Mouse (Mus musculus) small intestine, adult 2 months (tissue): ENCODE results near the gene Gabrd. TPM values are rescaled to one million over a fixed set of nuclear protein-coding genes. Genes with fewer than 3 reads are reported as not detected.
A peak's percentile ranks its signal among the peaks of the same experiment; 100 is the strongest.

Experiments used
- H3K27ac ChIP-seq: fragments of 200-500 bp; 2 replicates; pipeline ENCODE4 v1.5.1; 2012; ENCODE audit warnings: low read depth, low read length, control low read depth, inconsistent platforms; ENCODE audit not compliant: insufficient read depth
- H3K27me3 ChIP-seq: fragments of 200-500 bp; 2 replicates; pipeline ENCODE4 v1.6.1; 2012; ENCODE audit warnings: mild to moderate bottlenecking, moderate library complexity, low read length, inconsistent platforms; ENCODE audit not compliant: control insufficient read depth, insufficient read depth
- H3K36me3 ChIP-seq: fragments of 200-500 bp; 2 replicates; pipeline ENCODE4 v1.6.1; 2012; ENCODE audit warnings: mild to moderate bottlenecking, low read length, control low read depth, inconsistent platforms; ENCODE audit not compliant: control insufficient read depth, insufficient read depth
- H3K4me1 ChIP-seq: fragments of 200-500 bp; 2 replicates; pipeline ENCODE4 v1.6.1; 2012; ENCODE audit warnings: low read length, inconsistent platforms, mixed read lengths; ENCODE audit not compliant: control insufficient read depth, insufficient read depth, insufficient read length
- H3K4me3 ChIP-seq: fragments of 200-500 bp; 2 replicates; pipeline ENCODE4 v1.5.1; 2012; ENCODE audit warnings: low read depth, mild to moderate bottlenecking, control low read depth, inconsistent platforms, low read length, moderate library complexity
- CTCF ChIP-seq: fragments of 200-500 bp; IDR thresholded peaks from 2 replicates; pipeline ENCODE4 v1.5.1; 2012; ENCODE audit warnings: low read depth, mild to moderate bottlenecking, control low read depth, inconsistent platforms, low read length, moderate library complexity, mixed read lengths; ENCODE audit not compliant: insufficient replicate concordance, insufficient read length; ENCODE audit errors: extremely low read depth
- POLR2A ChIP-seq: fragments of 200-500 bp; IDR thresholded peaks from 2 replicates; pipeline ENCODE4 v1.6.1; 2012; ENCODE audit warnings: low read depth, mild to moderate bottlenecking, control low read depth, inconsistent platforms, low read length, moderate library complexity
- WGBS: fragments of 180-500 bp; shearing (Covaris S2); methylation state at CpG from one replicate; pipeline ENCODE4 v1.1.7; 2018; 5-methylcytosine and 5-hydroxymethylcytosine counted together
- polyA plus RNA-seq: library from polyadenylated mRNA; depleted of rRNA; stranded (reverse); fragments of >200 nt; gene quantifications from 2 replicates; pipeline ENCODE4 v1.2.3, GENCODE M21; 2012

Gabrd gene
- polyA plus RNA-seq, 1 experiment = 1.3 TPM

DNA sequence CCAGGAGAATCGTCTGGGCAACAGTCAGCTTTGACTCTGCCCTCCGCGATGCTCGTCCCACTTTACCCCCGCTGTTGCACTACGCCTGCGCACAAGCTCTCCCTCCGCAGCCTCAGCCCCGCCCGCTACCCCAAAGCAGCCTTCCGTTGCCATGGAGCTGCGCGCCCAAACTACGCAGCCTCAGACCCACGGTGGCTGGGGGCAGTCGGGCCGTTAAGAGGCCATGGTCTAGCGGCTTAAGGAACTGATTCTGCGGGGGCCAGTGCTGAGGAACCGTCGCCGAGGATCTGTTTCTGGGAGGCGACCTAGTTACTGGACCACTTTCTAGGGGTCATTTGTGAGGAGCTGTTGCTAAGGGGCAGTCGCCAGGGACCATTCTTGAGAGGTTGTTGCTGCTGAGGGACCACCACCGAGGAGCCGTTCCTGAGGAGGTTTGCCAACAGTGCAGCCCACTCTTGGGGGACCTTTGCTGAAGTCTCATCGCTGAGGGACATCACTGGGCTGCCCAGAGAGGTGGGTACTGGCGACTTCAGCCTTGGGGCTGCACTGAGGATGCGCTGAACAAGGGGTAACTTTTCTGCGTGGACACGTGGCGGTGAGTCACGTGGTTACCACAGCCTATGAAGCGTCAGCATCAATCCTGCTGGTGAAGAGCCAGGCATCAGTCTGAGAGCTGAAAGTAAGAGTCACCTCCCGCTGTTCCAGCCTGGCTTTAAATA is 11.3 kb upstream of the Gabrd start, which contains the start of gene Cfap74:
Cfap74 (plus strand) TSS at position 133 of the 719 bp plus-strand sequence.
- H3K4me1 ChIP-seq = peaks cover 6% of the 10 kb centered on the region
- no peaks in the 10 kb centered on the region for H3K36me3 ChIP-seq
- TF ChIP-seq CTCF = no peak
- no peak for TF ChIP-seq POLR2A
- 4% methylated on average over 35 of the region's 35 CpGs for WGBS
- H3K4me3 ChIP-seq = peak within 1 kb of the TSS; percentile 54
- H3K27me3 ChIP-seq = no peaks in the 10 kb centered on the region
- no peak within 1 kb of the TSS for H3K27ac ChIP-seq

DNA sequence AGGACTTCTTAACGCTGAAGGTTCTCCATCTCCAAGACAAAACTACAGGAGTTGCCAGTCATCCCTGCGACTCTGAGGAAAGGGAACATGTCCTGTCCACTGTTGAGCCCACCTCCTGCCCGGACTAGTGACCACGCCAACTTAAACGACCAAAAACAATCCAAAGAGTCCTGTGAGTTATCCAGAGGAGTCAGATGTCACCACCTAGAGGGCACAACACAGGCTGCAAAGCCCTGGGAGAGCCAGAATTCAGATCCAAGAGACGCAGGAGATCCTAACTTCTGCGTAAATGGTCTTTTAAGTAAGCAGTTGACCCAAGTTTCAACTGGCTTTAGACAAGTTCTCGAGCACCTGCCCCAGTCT is 10.8 kb upstream of the Gabrd start:
- TF ChIP-seq POLR2A (no peak), CTCF (peak; percentile 23; the same call in 1 of the 2 replicates)
- WGBS = 11% methylated on average over 8 of the region's 8 CpGs
- Histone ChIP-seq H3K36me3 (no peaks in the 10 kb centered on the region), H3K27me3 (no peaks in the 10 kb centered on the region), H3K27ac (no peak overlapping the region), H3K4me3 (peak overlapping the region; percentile 54), H3K4me1 (peaks cover 6% of the 10 kb centered on the region)

DNA sequence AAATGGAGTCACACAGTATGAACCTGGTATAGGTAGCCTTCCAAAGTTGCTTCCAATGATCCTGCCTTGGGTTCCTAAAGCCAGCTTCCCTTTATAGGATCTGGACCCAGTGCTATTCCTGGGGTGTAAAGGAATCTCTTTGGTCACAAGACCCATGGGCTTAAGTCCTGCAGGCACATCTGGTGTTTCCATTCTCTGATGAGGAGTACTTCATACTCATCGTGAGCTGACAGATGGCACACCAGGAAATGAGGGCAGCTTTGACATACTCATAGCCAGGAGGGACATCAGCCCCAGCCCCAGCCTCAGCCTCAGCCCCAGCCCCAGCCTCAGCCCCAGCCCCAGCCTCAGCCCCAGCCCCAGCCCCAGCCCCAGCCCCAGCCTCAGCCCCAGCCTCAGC is 4.6 kb upstream of the Gabrd start:
- no peak overlapping the region for H3K4me3 ChIP-seq
- H3K36me3 ChIP-seq = no peaks in the 10 kb centered on the region
- no peaks in the 10 kb centered on the region for H3K27me3 ChIP-seq
- no peak overlapping the region for H3K27ac ChIP-seq
- H3K4me1 ChIP-seq = peaks cover 6% of the 10 kb centered on the region
- no peak for TF ChIP-seq POLR2A
- TF ChIP-seq CTCF = no peak
- WGBS = 79% methylated on average over 1 of the region's 1 CpGs

DNA sequence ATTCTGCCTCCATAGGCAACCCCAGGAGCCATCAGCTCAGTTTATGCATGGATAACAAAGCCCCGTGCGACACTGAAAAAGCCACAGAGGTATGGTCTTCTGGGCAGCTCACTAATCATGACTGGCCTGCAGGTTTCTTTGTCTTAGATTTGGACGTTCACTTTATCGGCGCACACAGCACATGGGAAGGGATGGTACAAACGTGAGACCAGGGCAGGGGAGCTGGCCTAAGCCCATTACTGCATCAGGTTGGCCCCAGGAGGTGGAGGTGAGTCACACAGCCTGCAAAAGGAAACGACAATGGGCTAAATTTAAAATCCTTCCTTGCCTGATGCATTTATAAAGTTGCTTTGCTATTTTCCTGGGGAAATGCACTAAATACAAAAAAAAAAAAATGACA is 3.2 kb upstream of the Gabrd start:
- Histone ChIP-seq H3K4me1 (peaks cover 6% of the 10 kb centered on the region), H3K27ac (no peak overlapping the region), H3K4me3 (no peak overlapping the region), H3K36me3 (no peaks in the 10 kb centered on the region), H3K27me3 (0 out of 2 replicates have a peak, but pooled peaks cover 3% of the 10 kb centered on the region)
- WGBS = 71% methylated on average over 7 of the region's 7 CpGs
- TF ChIP-seq POLR2A = no peak

DNA sequence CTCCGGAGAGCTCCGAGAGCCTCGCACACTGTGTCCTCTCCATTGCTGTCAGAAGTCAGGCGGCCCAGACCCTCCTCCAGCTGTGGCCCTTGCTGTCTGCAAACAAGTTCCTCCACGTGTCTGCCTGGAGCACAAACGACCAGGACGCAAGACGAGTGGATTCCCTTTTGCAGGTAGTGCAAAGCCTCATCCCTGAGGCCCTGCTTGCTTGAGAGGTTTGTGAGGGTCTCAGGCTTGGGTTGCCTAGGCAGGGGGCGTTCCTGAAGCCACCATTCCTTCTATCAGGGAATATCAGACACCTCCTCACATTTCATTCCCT is 269 bp upstream of the Gabrd start:
- H3K27ac ChIP-seq = no peak overlapping the region
- peak overlapping the region; percentile 40 for H3K4me3 ChIP-seq
- H3K36me3 ChIP-seq = no peaks in the 10 kb centered on the region
- TF ChIP-seq CTCF (no peak), POLR2A (no peak)
- 8% methylated on average over 9 of the region's 9 CpGs for WGBS
- H3K4me1 ChIP-seq = peaks cover 6% of the 10 kb centered on the region
- H3K27me3 ChIP-seq = 0 out of 2 replicates have a peak, but pooled peaks cover 3% of the 10 kb centered on the region

DNA sequence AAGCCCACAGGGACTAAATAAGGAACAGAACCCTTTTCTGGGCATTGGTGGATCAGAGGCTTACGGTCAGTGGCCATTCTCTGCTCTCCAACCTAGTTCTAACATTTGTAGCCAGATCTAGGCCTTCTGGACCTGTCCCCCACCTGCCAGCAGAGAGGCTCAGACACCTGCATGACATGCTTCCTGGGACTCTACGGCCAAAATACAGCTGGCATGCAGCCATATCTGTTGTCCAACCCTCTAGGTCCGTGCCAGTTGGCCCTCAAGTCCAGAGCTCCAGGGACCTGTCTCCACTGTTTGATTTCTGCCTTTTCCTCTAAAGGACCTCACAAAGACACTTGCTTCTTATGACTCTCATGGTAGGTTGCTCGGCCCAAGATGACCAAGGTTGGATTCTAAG is 1.2 kb downstream of the Gabrd start:
- H3K4me1 ChIP-seq = peaks cover 6% of the 10 kb centered on the region
- H3K4me3 ChIP-seq = no peak overlapping the region
- WGBS = 72% methylated on average over 4 of the region's 4 CpGs
- H3K27ac ChIP-seq = no peak overlapping the region
- no peaks in the 10 kb centered on the region for H3K36me3 ChIP-seq
- TF ChIP-seq CTCF (no peak), POLR2A (no peak)
- 0 out of 2 replicates have a peak, but pooled peaks cover 3% of the 10 kb centered on the region for H3K27me3 ChIP-seq

DNA sequence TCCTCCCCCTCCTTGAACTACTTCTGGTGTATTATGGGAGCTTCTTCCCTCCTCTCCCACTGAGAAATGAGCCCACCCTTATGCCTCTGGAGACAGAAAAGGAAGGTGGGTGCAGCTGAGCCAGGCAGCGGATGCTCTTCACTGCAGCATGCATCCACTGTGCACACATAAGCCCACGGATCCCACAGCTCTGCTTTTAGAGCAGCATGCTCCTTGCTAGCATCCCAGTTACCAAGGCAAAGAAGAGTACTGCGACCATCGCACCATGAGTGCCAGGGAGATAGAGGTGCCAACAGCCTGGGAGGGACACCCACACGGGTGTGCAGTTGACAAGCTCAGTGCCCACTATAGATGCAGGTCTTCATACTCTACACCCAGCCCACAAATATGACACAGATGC is 2.4 kb downstream of the Gabrd start:
- H3K36me3 ChIP-seq = no peaks in the 10 kb centered on the region
- H3K4me1 ChIP-seq = peaks cover 6% of the 10 kb centered on the region
- TF ChIP-seq CTCF (no peak), POLR2A (no peak)
- 0 out of 2 replicates have a peak, but pooled peaks cover 3% of the 10 kb centered on the region for H3K27me3 ChIP-seq
- no peak overlapping the region for H3K4me3 ChIP-seq
- H3K27ac ChIP-seq = no peak overlapping the region
- WGBS = 87% methylated on average over 5 of the region's 5 CpGs
